Mouse (Mus musculus): ENCODE measurements around the gene Clrn1.

The Clrn1 gene

DNA sequence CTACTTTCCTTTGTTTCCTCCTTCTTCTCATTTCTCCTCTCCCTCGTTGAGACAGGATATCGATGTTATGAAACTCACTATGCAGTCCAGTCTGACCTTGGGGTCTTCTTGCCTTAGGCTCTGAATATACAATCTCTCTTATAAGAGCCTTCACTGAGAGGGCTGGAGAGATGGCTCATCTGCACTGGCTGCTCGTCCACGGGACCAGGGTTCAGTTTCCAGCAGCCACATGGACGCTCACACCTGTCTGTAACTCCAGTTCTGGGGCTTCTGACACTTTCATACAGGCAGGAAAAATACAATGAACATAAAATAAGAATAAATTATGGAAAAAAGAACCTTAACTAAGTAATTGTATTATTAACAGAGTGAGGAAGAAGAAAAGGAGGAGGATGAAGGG lies 53.6 kb downstream of the Clrn1 start:
- ATAC-seq (ENCODE audit: low TSS enrichment), result no peak

DNA sequence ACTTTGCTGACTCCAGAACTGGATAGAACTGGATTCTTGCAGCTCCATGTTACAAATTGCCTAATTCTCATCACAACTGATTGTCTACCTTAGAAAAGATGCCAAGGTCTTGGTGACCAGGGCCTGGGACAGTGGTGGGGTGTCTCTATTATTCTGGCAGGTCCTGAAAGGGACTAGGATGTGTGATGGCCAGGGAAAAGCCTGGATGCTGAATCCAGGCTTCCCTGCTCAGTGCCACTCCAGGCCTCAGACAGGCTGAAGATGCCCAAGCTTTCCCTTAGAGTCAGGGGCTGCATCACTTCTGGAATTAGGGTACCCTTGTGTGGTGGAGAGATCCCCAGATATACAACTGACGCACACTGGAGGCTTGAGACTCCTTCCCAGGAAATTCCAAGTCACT lies 55.2 kb downstream of the Clrn1 start:
- ATAC-seq (ENCODE audit: low TSS enrichment), result no peak

DNA sequence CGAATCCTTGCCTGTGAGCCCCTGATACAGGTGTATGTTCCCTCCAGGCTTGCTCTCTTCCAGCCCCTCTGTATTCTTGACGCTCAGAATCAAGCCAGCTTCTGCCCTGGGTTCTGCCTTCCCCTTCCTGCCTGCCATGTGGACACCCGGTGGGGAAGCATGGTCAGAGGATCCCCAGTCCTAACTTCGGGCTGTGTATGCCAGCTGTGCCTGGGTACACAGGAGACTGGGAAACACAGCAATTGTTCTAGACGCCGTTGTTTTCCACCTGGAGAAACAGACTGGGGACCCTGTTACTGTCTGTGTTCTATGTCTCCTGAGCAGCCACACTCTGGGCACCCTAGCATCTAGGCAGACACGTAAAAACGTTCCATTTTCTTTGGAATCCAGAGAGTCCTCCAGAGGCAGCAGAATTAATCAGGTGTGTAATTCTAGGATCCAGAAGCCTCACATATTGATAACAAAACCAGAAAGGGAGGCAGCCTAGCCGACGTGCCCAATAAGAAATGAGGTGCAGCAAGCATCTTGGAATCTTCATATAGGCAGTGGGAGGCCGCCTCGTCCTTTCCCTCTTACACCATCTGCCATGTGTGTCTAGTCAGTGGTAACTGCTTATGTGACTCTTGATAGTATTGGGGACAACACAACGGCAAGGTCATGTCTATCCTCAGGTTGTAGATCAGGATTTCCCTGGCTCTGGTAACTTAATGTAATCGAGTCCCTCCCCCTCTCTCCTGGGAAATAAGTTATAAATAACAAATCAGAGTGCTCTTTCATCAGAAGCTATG lies 56.6 kb downstream of the Clrn1 start:
- peak; percentile 86 for ATAC-seq (ENCODE audit: low TSS enrichment)

DNA sequence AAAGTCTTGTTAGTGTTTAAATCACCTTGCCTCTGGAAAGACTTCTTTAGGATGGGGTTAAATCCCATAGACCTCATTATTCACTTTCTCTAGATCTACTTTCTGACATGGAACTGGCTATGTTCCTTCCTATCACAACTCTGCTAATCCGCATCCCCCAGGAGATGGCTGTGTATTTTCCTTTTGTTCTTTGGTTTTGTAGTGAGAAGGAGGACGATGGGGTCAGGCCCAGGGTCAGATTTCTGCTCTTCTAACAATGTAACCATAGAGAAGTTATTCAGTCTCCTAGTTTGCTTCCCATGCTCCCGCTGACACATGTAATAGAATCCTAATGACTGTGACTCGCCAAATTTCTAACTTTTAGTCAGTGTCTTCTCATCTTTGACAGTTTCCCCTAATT lies 58.9 kb downstream of the Clrn1 start:
- ATAC-seq (ENCODE audit: low TSS enrichment), result no peak

DNA sequence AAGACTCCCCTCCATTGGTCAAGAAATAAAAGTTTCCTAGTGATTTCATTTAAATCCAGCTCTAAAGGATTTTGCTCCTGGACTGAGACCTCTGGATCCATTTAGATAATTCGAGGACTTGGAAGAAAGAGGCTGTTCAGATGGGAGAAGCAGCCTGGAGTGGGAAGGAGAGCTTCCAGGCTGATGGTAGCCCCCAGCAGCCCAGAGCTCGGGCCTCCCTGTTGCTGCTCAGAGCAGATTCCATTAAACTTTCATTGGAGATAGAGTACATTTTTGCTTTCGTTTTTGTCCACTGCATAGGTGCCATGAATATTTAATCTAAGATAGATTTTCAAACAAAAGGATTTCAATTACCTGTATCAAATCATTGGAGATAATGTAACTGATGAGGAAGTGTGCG lies 62.9 kb downstream of the Clrn1 start, which contains the start of gene Mindy4b-ps:
TSS of gene Mindy4b-ps (minus strand) at position 101 of the 400 bp plus-strand sequence.
- ATAC-seq (ENCODE audit: low TSS enrichment), result no peak

DNA sequence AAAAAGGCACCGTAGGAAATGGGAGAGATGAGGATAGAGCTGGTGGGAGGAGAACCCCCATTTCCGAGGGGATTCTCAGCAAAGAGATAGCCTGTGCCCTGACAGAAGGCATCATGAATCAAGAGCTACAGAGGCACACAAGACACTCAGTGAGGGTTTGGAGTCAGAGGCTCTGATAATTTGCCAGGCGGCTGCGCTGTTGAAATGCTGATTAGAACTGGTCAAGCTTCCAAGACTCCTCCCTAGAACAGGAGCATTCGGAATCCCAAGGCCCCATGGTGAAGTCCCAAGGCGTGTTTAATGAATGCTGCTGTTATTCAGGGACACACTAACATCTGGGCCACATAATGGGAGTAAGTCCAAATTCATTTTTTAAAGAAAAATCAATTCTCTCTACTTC lies 67.8 kb downstream of the Clrn1 start:
- no peak for ATAC-seq (ENCODE audit: low TSS enrichment)

DNA sequence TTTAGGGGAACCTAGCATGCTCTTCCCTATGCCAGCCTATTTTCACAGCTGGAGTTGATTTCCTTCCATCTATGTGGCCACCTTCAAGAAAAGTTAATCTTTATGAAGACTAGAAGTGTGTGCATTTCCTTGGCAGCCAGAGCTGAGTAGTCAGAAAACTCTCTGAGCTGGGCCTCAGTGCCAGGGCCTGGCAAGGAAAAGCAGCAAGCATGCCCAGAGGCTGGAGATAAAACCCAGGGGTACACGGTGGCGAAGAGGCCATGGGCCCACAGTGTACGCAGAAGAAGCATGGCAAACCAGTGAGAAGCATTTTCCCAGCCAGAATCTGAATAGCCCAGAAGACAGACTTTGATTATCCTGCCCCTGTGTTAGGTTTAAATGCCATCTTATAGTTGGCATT lies 70.9 kb downstream of the Clrn1 start:
- no peak for ATAC-seq (ENCODE audit: low TSS enrichment)

DNA sequence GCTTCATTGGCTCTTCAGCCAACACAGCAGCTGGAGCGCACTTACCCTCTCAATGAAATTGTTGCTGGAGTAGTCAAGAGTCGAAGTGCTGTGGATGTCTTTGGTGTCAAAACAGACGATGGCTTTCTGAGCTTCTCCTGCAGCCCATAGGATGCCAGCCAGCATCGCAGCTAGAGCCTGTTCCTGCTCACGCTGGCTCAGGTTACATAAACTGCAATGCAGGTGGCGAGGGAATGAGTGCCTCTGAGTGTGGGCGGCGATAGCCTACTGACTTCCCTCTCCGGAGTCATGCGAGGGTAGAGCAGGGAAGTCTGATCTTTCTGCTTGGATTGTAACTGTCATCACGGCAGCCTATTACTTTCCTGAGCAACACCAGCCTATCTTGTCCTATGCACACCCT lies 74.8 kb downstream of the Clrn1 start:
- ATAC-seq (ENCODE audit: low TSS enrichment), result peak; percentile 92

DNA sequence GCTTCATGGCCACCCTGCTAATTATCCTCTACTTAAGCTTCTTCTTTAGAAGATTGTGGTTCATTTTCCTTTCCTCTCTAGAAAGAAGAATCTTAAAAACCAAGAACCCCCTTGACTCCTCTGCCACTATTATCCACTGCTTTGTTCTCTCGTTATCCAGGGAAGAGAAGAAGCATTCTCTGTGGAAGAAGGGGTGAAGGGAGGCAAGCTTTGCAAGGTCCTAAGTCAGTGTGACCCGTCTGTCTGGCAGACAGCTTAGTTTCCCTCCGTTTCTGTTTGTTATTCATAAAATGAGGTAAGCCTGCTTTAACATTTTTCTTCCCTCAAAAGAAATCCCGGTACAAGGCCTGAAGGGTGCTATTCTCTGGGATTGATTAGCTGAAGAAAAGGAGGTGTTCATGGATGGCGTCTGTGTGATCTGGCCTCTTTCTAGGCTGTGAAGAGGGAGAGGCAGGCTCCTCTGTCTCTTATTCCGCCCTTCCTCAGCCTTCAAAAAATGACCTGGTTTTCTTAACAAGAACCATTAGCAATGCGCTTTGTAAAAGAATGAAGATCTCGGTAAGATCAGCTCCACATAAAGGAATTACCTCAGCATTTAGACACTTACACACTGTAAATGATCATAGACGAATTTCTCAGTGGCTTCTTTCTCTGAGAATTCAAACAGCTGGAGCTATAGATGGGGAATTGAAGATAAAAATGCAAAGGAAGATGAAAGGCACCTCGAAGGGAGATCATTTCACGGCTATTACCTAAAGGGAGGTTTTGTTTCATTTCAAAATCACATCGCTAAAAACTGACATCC lies 75.8 kb downstream of the Clrn1 start:
- ATAC-seq (ENCODE audit: low TSS enrichment), result no peak

DNA sequence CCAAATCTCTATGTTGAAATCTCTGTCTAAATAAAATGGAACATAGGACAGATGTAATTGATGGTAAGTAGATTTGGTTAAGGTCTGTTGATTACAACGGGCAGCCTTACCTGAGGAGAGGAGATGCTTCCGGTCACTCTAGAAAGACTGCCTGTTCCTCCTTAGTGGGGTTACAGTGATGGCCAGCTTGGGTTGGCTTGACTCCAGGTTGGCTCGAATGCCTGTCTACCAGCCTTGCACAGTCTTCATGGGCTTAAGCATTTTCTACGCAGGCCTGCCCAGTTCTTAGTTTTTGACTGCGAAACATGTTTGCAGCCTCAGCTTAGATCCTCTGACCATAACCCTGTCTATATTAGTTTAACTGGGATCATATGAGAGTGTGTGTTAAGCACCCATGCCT lies 76.5 kb downstream of the Clrn1 start:
- ATAC-seq (ENCODE audit: low TSS enrichment), result no peak

DNA sequence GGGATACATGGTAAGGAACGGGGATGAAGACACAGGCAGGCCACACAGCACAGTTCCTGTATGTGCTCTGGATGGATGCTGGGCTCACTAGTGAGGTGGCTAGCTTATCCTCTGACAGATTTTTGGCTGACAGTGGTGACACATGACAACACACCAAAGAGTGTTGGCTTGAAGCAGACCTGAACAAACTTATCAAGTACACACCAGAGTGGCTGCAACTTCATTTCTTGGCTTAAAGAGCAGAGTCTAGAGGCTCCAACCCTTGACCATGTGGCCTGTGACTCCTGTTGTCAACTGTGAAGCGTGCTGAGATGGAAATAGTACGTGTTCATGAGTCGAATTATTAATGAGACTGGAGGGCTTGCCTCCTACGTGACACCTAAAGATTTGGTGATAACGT lies 80.4 kb downstream of the Clrn1 start:
- ATAC-seq (ENCODE audit: low TSS enrichment), result no peak

DNA sequence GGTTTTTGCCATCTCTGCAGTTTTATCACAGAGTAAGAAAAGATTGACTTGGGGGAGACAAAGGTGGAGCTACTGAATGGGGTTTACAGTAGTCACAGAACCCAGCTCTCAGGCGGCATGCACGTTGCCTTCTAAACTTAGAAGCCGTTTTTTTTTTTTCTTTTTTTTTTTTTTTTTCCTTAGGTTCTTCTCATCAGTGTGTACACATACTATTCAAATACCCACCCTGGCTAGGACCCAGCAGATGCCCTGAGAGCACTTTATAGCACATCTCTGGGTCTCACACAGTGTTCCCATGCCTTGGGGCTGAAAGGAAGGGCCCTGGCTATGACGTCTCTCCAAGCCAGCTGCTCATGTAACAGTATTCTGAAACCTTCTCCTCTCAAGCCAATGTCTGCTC lies 86.5 kb downstream of the Clrn1 start:
- ATAC-seq (ENCODE audit: low TSS enrichment), result peak; percentile 38; the same call in 1 of the 2 replicates

DNA sequence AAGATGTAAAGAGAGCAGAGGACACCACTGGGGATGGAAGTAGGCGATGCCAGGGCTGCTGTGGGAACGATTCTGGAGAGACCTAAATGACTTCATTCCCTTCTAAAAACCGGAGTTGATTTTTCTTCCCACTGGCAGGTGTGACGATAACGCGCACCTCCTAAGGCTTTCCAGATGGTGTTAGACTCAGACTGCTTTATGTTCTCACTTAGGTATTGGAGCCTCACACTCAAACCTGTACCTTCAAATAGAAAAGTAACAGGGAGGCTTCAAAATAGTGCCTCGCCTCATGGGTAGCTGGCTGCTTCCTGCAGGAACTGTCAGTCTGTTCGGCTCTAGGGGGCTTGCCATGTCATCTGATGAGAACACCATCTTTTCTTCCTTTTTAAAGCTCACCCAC lies 86.9 kb downstream of the Clrn1 start:
- peak; percentile 70 for ATAC-seq (ENCODE audit: low TSS enrichment)

Data from frontal cortex, adult (tissue).